Mouse (Mus musculus) gastrocnemius, postnatal 36 days (tissue): Measurements from ENCODE around the gene Camta1. TPM values are rescaled to one million over a fixed set of nuclear protein-coding genes. Genes with fewer than 3 reads are reported as not detected.

Source experiments
- DNase-seq, 2 experiments: peaks; one replicate each; pipeline ENCODE4 v3.0.0; 2022
- intact Hi-C: fragments of 180-260 bp; cut with DNase I; formaldehyde crosslinking; loops from one replicate; pipeline ENCODE4 v1.15.1; 2025
- total RNA-seq, 2 experiments: library from RNA; stranded (reverse); gene quantifications; 2 replicates each; pipeline ENCODE4 v1.2.3; 2021

Gene Camta1
- total RNA-seq, 2 experiments from 2014 or later: 93.4 to 109 TPM

- no peak for DNase-seq
- intact Hi-C loops: no loop called here
Measured at GRCm38 (mm10) chr4:151798630-151799029, 63.0 kb downstream of the Camta1 start.

DNA sequence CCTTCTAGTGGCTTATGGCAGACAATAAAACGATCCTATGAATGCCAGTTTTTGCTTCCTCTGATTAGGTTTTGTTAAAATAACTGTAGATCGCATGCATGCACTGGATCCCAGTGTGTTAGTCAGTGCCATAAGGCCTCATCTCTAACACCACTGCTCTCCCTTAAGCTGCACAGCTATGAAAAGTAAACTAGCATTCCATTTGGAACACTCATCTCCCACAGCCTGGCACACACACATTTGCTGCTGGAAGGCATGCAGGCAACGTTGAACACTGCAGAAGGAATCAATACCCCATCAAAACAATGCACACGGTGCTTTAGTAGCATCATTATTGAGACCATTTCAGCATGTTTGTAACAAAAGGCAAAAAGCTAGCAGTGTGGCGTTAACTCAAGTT lies 68.0 kb downstream of the Camta1 start:
- DNase-seq: no peak
- intact Hi-C loops: no loop called here

- intact Hi-C loops: no loop called here
Measured at GRCm38 (mm10) chr4:151786946-151787705, 74.5 kb downstream of the Camta1 start.

DNA sequence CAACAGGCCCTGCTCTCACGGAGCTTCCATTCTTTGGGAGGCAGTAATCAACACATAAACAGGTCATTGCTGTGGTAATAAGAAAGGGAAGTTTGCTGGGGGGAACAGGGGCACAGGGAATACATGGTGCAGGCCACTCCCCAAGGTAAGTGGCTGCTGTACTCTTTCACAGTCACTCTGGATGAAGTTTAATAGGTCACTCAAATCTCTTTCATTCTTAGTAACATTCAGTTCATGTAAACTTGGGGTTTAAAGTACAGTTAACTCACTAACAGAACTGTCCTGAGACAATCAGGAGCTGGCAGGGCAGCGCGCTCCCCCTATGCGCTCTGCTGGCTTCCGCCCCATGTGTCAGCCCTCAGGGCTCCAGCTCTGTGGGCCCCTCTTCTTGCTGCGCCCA lies 81.2 kb downstream of the Camta1 start:
- intact Hi-C loops: no loop called here

More at GRCm38 (mm10) chr4:151786946-151787705, 74.5 kb downstream of the Camta1 start:
- no peak for DNase-seq

GRCm38 (mm10) chr4:151779962-151780459 lies 81.7 kb downstream of the Camta1 start:
- DNase-seq: no peak
- intact Hi-C loops: loop anchor here (2.0 kb wide), 1 partner anchor 73 kb away; no protein-coding TSS in a partner anchor

More for the DNA sequence above, 81.2 kb downstream of the Camta1 start:
- DNase-seq: no peak

DNA sequence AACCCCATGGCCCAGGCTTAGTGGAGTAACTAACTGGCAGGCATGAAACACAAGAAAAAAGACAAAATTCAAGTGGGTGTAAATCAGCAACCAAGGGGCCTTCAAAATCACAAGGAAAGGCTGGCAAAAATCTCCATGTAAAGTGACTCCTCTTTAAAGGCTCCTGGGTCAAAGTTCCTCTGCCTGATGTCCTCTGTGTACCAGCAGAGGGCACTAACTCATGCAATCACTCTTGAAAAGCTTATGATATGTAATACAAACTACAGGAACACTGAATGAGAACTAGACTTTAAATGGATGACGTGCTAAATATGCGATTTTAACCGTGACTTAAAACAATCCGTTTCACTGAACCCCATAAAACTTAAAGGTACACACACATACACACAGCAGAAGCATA lies 83.2 kb downstream of the Camta1 start:
- DNase-seq: no peak
- intact Hi-C loops: loop anchor here (2.0 kb wide), 1 partner anchor 74 kb away; no protein-coding TSS in a partner anchor

DNA sequence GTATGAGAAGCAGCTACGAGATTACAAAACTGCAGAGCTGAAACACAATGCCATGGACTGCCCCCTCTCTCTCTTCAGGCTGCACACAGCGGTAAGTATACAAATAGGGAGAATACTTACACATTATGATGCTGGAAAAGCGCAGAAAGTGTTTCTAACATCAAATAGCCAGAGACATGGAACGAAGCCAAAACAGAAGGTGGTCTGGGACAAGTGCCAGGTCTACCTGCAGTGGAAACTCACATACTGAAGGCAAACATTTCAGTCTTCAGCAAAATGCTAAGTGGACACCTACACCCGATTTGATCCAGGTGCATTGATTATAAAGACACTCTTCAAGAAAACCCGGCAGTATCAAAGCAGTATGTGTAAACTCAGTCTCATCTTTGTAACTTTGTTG lies 84.2 kb downstream of the Camta1 start:
- intact Hi-C loops: no loop called here

DNA sequence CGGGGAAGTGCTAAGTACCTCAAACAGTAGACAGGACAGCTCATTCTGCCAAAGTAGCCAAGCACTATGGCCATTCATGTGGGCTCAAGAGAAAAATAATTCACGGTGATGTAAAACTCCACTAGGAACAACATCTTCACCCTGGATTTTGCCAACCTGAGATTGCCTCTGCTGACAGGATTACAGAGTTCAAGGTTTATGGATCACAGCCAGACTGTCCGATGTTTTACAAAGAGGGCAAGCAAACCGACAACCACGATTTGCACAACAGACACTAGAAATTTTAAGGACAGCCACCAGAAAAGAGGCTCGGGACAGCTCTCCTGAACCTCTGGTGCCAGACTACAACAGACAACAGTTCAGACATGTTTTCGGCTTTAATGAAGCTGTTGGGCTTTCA lies 86.2 kb downstream of the Camta1 start:
- intact Hi-C loops: no loop called here
- DNase-seq: no peak

More for the DNA sequence above, 84.2 kb downstream of the Camta1 start:
- no peak for DNase-seq

GRCm38 (mm10) chr4:151773651-151774050 lies 88.0 kb downstream of the Camta1 start:
- intact Hi-C loops: no loop called here
- DNase-seq: no peak

DNA sequence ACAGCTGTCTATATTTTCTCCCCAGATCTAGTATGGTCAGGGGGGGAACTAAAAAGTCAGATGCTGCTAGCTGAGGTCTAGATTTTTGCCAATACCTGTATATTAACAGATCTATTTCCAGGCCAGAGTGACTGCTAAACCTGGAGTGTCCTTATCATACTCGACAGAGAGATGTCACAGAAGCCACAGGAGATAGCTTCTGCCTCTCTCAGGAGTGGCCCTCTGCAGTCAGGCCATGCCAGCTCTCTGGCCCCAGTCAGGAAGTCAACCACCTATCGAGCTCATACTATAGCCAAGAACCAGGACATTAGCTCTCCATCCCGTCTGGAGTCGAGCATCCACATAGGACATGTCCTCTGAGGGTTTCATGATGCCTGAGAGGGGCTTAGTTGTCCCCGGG lies 88.7 kb downstream of the Camta1 start:
- intact Hi-C loops: no loop called here
- no peak for DNase-seq

DNA sequence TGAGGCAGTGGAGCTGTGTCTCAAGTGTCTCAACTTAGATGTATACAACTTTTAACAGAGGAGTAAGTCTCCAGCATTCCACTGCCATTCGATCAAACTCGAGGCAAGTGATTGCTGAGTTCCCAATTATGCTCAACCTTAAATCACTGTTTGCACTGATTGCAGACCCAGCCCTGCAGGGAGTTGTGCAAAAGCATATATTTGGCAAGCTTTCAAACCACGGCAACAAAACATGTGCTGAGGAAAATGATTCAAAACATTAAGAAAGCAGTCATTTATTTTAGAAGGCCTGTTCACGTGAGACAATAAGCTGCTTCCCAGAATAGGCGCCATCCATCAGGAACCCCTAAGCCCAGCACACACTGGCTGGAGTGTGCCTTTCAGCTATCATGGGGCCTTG lies 91.0 kb downstream of the Camta1 start:
- no peak for DNase-seq
- intact Hi-C loops: no loop called here

DNA sequence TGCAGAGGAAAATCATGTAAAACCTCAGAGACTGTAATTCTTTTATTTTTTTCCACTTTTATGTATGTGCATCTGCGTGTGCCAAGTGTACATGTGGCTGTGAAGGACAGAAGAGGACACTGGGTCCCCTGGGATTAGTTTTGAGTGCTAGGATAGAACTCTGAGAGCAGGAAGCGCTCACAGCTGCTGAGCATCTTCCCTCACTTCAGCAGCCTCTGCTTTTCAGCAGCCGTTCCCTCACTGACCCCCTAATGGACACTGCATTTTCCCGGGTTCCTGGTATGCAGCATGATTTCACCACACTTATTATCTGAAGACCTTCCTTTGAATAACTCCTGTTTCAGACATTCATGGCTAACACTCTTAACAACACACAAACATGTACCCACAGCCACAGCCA lies 93.9 kb downstream of the Camta1 start:
- DNase-seq: no peak
- intact Hi-C loops: no loop called here

DNA sequence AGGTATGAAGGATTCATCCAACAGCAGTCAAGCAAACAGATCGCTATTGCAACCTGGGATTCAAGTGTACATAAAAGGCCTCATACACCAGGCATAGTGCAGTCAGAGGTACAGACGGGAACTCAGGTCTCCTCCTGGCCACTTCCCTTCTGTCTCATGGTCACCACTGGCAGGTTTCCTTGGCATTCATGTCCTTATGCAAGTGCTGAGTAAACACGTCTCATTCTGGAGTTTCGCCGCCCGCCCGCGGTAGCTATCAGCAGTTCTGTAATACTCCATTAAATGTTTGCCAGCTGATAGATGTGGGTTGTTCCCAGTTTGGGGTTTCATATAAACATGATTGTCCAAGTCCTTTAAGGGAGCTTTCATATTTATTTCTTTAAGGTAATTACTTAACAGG lies 94.3 kb downstream of the Camta1 start:
- DNase-seq: no peak
- intact Hi-C loops: no loop called here

DNA sequence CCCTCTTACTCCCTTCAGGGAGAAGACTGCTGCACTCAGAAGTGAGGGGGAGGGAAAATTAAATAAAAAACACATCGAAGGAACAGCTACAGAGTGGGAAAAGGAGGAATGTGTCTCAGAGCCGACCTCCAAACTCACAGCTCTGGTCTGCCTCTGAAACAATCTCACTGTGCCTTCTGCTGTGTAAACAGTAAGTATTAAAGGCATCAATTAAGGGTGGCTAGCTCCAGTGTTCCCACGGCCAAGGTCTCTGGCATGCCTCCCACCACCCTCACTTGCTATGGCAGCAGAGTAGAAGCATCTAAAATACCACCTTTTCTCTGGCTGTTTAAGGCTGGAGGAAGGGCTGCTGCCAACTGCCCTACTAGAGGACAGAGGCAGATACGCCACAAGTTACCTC lies 96.3 kb downstream of the Camta1 start:
- no peak for DNase-seq
- intact Hi-C loops: no loop called here

DNA sequence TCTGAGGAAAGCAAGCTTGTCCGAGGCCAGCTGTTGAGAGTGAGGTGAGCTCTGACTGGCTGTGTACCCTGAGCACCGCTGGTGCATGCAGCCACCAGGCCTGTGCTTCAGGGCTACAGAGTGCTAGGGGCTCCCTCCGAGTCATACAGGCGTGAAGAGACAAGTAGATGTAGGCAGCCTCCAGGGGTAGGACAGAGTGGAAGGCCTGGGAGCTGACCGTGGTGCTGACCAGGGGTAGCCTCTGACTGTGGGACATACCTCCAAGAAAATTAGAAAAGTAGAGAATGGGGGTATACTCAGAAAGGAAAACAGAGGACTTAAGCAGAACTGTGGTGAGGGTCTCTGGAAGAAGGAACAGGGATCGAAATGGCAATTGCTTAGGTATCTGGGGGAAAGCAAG lies 97.7 kb downstream of the Camta1 start:
- DNase-seq: no peak
- intact Hi-C loops: loop anchor here (5.0 kb wide), 1 partner anchor 607 kb away; no protein-coding TSS in a partner anchor

GRCm38 (mm10) chr4:151759095-151759494 lies 102.6 kb downstream of the Camta1 start:
- no peak for DNase-seq
- intact Hi-C loops: no loop called here

DNA sequence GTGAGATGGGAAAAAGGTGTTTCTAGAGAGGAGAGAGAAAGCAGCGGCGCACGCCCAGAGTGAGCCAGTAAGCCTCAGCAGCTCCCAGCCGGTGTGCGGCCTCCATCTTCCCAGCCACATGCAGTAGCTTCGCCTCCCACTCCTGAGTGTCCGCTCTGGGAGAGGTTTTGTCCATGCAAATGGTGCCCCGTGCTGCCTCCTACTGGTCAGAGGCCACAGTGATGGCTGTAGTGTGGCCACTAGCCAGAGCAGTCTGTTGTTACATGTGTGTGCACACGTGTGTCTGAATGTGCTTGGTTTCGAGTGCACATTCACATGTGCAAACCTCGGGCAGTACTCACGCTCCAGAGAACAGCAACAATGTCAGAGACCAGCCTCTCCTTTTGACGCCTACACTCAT lies 103.3 kb downstream of the Camta1 start:
- intact Hi-C loops: no loop called here

DNA sequence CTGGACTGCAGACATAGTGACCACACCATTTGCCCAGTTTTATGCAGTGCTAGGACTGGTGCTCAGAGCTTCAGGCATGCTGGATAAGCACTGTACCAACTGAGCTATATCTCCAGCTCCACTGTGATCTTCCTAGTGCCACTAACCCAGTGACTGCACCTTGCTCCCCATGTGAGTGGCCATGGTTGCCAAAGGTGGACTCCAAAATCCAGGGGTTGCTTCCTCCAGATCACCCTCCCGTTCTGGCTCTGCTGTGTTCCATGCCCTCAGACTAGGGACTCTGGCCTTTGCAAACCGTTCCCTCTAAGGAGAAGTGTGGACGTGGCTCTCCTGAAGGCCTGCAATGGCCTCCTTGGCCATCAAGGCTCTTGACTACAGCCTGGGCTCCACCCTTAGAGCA lies 104.4 kb downstream of the Camta1 start:
- intact Hi-C loops: no loop called here

More for the DNA sequence above, 103.3 kb downstream of the Camta1 start:
- DNase-seq: no peak

GRCm38 (mm10) chr4:151756400-151756799 lies 105.3 kb downstream of the Camta1 start:
- intact Hi-C loops: no loop called here
- DNase-seq: peak in 1 of 2 experiments; percentile 49

More for the DNA sequence above, 104.4 kb downstream of the Camta1 start:
- no peak for DNase-seq

DNA sequence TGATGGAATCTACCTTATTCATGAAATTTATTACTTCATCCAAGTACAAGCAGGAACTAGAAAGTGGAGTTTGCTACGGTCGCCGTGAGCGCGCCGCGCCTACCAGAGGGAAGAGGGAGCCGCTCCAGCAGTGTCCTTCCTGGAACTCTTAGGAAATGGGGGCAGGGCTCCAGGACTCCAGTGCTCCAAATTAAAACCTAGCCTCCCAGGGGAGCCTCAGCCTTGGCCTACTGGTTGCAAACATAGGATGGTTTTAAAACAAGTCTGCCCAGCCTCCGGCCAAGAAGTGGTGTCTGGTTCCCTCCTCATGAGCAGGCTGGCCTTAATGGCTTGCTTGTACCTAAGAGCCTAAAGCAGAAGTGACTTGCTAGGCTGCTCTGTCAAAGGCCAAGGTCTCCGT lies 108.4 kb downstream of the Camta1 start:
- intact Hi-C loops: loop anchor here (5.0 kb wide), 1 partner anchor 36 kb away; no protein-coding TSS in a partner anchor
- peak; percentile 57 to 70 for DNase-seq

DNA sequence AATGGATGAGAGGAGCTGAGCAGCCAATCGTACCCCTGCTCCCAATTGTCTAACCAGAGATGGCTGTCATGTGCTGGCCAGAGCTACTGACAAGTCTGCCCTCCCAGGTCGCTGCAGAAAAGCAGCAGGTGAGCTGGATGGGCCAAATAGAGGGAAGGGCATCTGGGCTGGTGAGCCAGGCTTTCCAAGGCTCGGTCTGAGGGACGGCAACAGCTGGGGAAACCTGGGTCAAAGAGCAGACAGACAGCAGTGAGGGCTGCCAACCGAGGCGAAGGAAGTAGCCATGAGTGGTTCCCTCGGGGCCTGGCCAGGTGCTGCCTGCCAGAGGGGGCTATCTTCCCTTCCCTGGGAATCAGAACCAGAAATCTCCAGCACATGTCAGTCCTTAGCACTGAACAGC lies 109.1 kb downstream of the Camta1 start:
- intact Hi-C loops: loop anchor here (5.0 kb wide), 1 partner anchor 35 kb away; no protein-coding TSS in a partner anchor
- DNase-seq: no peak
